Mouse (Mus musculus) adrenal gland, adult (tissue): Measurements from ENCODE around the gene Ezh1.

Source experiments
- DNase-seq, 2 experiments: peaks; one replicate each; pipeline ENCODE4 v3.0.0; 2022 to 2023; ENCODE audit warnings: low spot score in 1 of 2; ENCODE audit not compliant: inconsistent age in 2 of 2

The Ezh1 gene

GRCm38 (mm10) chr11:101247521-101248030 is 21.3 kb upstream of the Ezh1 start:
- DNase-seq, result no peak

DNA sequence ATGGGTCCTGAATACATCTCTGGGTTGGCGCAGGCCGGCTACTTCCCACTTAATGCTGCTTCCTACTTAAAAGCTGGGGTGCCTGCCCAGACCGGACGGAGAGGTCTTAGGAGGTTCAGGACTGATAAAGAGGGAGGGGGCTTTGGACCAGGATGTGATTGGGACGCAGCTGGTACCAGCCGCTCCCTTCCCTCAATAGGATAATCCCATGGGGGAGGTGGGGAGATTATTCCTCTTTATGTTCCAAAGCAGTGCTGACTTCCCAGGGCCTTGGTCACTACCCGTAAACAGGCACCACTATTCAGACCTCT is 20.4 kb upstream of the Ezh1 start:
- DNase-seq, result no peak

DNA sequence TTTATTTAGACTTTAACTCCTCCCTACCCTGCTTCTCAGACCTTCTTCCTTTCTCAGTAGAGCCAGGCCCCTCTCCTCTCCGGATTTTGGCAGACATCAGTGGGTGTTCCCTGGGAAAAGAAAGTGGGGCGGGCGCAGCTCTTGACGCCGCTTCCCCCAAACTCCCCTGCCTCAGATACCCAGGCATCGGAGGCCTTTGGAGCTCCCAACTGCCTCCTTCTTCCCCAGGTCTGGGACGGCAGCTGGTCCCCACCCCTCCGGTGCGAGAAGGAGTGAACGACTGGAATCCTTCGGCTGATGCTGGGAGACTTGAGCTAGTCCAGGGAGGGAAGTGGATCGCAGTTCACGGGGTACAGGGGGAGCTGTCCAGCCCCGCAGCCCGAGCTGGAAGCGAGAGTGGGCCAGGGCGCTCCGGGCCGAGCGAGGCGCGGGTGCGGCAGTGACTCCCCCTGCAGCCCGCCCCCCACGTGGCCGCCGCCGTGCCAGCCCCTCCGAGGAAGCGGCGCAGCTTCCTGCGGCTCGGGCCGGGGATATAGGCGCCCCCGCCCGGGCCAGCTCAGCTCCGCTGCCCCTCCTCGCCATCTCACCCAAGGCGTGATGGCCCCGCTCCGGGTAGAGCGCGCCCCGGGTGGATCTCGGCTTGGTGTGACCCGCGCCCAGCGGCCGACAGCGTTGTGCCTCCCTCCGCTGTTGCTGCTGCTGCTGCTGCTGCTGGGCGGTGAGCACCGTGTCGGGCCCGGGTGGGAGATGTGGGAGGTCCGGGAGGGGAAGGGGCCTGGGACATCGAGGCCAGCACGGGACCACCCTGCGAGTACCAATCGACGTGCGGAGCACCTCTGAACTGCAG is 19.8 kb upstream of the Ezh1 start, which contains the start of gene Ramp2:
TSS of gene Ramp2 (plus strand) at position 174 of the 847 bp plus-strand sequence.
- peak; percentile 62 to 76 for DNase-seq

DNA sequence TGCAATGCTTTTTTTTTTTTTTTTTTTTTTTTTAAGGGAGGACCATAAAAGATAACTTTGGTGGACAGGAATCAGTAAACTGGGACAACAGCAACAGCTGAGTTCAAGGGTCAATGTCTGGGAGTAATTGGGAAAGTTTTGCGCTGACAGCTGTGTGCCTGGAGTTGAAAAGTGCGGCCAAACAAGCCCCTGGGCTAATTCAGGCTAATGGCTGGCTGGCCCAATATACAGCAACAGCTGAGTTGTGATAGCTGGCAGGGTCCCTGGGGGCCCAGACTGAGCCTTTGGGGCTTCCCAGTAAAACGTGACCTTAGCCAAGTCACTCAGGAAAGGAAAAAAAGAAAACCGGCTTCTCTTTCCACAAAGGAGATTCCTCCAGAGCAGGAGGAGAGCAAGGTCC is 18.8 kb upstream of the Ezh1 start:
- DNase-seq, result no peak

DNA sequence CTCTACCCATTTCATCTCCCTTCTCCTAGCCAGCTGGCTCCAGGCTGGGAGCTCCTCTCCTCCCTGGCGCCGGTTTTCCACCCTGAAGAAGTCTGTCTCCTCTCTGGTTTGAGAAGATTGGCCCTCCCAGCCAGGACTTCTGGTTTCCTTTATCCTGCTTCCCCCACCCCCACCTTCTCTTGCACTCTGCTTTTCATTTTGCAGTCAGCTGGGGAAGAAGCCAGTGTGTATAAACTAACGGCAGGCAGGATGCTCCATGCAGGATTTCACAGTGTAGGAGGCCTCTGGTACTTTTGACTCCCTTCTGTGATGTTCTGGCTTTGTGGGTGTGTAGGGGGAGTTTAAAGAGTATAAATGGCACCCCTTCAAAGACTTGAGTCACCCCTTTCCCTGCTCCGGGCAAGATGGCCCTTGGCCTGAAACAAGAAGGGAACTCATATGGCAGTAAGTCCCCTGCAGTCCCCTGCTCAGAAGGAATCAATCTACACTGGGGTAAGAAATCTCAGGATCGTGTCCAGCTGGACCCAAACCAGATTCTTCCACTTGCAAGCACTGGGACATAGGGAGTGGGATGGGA is 11.9 kb upstream of the Ezh1 start:
- no peak for DNase-seq

DNA sequence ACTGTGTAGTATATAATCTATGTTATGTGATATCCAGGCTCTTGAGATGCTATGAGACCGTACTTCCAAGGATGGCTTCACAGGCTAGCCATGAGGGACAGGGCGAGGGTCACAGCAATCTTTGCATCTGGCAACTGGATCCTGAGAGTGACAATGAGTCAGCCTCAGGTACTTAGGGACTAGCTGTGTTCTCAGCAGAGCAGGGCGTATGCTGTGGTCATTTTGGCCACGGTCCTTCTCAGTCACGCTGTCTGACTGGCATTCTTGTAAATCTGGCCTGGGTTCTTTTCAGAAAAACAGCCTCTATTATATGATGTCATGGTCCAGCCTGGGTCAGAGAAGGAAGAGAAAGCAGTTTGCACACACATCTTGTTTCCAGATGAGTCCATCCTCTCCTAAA is 10.5 kb upstream of the Ezh1 start:
- DNase-seq, result no peak

DNA sequence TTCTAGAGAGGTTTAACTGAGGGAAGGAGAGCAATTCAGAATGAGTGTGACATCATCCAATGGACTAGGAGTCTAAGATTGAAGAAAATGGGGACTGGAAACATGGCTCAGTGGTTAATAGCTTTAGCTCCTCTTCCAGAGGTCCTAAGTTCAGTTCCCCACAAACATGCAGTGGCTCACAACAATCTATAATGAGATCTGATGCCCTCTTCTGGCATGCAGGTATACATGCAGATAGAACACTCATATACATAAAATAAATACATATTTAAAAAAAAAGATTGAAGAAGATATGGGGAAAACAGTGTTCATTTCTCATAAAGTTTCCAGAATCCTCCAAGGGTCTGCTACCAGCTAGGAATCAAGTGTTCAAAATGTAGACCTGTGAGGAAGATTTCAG is 9.2 kb upstream of the Ezh1 start:
- no peak for DNase-seq

DNA sequence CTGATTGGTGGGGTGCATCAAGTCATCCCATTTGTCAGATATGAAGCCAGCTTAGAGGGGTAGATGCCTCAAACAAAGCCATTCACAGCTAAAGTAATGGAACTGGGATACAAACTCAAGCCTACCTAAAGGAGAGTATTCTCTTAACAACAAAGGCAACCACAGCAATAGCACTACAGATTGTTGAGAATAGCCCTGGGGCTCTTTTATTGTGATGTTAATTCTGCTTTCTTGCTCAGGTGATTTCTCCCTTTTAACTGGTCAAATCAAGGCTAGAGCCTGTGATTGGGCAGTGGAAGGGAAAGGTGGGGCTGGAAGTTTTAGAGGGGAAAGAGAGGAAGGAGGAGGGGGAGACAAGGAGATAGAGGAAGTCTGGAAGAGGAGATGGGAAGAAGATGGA is 7.9 kb upstream of the Ezh1 start:
- no peak for DNase-seq

DNA sequence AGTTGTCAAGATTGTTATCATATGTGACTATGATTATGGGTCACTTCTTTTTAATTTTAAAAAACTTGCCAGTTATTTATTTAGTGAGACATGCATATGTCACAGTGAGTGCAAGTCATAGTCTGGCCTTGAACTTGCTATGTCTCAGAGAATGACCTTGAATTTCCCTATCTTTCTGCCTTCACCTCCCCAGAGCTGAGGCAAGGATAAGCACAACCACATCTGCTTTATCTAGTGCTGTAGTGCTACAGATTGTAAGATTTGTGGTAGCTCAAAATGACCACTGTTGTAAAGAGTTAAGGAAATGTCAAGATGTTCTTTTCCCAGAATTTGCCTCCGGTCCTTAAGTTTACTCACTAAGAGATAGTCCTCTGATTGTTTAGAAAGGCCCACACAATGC is 7.0 kb upstream of the Ezh1 start:
- no peak for DNase-seq

- peak in 1 of 2 experiments; percentile 68 for DNase-seq
These were observed 6.0 kb upstream of the Ezh1 start for GRCm38 (mm10) chr11:101232010-101232839.

DNA sequence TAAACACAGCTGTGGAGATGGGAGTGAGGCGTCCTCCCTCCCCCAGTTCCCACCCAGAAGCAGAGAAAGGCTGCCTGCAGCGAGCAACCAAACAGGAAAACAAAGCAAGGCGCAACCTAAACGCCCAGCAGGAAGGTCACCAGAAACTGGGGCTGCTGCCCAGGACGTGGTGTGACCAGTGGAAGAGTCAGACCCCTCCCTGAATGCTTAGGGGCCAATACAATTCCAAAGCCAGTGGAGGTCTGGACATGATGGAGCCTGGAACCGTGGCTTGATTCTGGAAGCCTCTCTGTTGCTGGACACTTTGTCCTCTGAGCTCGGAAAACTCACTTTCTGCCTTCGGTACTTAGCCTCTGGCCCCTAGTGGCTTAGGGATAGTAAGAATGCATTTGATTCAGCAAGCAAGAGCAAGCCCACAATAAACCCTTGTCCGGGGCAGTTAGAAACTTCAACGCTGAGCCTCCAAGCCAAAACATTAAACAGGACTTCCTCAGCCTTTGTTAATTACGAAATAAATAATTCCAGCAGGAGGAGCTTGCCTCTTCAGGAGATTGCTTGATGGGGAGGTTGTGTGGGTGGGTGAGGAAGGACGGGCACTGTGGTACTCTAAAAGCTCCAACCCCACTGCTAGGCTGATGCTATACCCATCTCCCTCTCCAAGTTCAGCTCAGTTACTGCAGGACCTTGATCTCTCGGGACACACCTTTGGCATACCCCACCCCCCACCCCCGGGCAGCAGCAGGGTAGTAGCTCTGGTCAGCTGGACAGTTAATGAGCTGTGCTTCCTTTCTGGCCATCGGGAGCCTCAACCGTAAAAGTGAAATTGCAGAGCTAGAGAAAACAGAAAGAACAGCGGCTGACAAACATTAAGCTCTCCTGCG is 5.0 kb upstream of the Ezh1 start:
- DNase-seq, result peak; percentile 54 to 75

DNA sequence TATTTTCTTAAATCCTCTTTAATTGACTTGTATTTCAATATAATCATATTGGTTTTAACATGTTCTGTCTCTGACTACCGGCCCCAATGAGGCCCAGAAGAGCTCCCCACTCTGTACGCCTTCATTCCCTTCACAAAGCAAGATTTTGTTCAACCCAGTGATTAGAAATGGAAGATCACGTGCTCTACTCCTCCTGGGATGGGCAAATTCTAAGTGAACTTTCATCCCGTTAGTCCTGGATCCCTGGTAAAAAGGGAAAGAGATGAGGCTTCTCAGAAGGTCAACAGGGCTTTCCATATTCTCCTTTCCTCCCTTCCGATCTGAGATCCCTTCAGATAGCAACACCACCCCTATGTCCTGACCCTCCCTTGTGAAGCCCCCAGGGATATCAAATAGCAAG is 4.3 kb upstream of the Ezh1 start:
- no peak for DNase-seq

DNA sequence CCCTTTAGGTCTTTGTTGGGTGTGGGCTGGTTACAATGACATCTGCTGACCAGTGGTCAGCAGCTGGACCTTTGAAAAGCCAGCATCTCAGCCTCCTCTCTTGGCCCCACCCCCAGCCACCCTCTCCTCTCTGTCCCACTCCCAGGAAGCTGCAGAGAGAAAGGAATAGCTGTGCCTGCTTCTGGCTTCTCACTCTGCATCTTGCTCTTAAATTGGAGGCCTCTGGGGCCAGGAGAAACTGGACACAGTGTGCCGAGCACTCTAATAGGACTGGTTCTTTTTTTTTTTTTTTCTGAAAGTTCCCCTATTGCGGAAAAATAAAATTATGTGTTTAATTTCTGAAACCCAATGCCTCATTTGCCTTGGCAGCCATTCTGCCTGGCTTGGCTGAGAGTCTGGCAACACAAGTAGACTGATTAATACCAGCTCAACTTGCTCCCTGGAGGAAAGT is 3.8 kb upstream of the Ezh1 start:
- no peak for DNase-seq

- DNase-seq, result peak; percentile 62 to 81
These were observed 3.2 kb upstream of the Ezh1 start for GRCm38 (mm10) chr11:101229361-101229900.

DNA sequence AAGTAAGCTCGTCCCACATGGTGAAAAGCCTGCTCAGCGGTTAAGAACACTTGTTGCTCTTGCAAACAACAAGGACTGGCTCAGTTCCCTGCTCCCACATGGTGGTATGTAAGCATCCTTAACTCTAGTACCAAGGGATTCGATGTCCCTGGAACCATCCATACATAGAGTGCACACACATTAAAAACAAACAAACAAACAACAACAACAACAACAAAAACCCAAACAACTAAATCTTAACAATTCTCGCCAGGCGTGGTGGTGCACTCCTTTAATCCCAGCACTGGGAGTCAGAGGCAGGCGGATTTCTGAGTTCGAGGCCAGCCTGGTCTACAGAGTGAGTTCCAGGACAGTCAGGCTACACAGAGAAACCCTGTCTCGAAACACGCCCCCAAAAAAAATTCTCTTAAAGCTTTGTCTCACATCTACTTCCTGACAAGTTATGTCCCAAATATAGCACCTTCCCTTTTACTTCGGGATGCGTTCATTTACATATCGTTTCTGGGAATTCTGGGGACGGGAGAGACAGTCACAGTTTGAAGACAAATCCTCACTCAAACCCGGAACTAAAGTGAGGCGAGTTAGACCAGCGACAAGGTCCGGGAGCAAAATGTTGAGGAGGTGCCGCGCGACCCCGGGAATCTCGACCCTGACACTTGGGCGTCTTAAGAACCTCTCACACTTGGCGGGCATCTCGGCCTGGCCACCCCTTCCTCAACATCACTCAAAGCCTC is 765 bp downstream of the Ezh1 start:
- peak in 1 of 2 experiments; percentile 31 for DNase-seq

DNA sequence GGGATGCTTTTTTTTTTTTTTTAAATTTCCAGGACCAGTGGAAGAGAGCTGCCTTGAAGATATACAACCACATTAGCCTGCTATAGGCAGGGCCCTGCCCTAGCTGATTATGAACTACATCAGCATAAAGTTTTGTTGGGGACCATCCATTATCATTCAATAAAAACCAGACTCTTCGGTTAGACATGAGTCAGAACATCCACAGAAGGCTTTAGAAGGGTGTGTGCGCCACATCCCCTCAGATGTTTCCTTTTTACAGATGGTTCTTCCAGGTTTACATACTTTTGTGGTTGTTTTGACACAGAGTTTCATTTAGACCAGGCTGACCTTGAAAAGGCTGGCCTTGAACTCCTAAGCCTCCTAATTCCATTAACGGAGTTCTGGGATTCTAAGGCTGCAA is 1.9 kb downstream of the Ezh1 start:
- DNase-seq, result no peak

GRCm38 (mm10) chr11:101221306-101221986 is 4.8 kb downstream of the Ezh1 start:
- DNase-seq, result peak in 1 of 2 experiments; percentile 37

DNA sequence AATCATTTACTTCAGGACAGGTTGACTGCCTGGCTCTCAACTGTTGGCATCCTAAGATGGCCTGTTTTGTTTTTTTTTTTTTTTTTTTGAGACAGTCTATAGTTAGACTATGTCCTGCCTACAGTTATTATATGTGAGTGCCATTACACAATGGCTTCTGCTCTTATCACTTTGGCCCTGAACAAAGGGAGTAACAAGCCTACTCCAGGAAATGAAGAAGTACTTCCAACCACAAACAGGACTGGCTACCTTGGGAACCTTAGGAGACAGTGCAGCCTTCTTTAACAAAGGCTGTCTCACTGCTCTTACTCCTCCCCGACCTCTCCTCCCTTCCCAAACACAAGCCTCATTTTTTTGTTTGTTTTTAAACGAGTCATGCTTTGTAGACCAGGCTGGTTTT is 5.4 kb downstream of the Ezh1 start:
- no peak for DNase-seq

DNA sequence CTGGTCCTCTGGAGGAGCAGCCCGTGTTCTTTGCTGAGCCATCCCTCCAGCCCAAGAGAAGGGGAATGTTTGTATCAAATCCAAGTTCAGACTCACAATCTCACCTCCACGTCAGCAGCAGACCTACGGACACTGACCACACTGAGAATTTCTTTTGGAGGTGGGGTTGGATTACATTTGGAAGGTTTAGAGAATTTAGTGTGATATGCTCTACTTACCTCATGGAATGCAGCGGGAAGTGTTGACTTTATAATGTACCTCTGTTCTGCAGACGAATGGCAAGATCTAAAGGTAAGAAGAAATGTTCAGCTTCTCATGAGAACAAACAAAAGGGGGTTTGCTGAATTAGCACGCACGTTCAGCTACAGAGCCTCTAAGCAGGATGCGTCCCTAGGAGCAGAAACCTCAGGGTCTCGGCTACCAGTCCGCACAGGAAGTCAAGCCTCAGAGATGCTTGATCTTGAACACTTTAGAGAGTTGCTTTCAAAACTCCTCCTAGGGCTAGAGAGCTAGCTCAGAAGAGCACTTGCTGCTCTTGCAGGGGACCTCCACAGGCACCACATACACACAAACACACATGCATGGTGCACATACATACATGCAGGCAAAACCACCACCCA is 7.7 kb downstream of the Ezh1 start:
- DNase-seq, result no peak
